Mouse (Mus musculus) ES-Bruce4 (cell line): Measurements from ENCODE around the gene Mgat4a.

Experiments
- CTCF ChIP-seq: IDR thresholded peaks from one replicate; pipeline ENCODE4 v1.8.1; 2011; ENCODE audit warnings: low read depth, low read length
- POLR2A ChIP-seq: IDR thresholded peaks from one replicate; pipeline ENCODE4 v1.8.1; 2011; ENCODE audit warnings: low read length; ENCODE audit not compliant: insufficient read depth

DNA sequence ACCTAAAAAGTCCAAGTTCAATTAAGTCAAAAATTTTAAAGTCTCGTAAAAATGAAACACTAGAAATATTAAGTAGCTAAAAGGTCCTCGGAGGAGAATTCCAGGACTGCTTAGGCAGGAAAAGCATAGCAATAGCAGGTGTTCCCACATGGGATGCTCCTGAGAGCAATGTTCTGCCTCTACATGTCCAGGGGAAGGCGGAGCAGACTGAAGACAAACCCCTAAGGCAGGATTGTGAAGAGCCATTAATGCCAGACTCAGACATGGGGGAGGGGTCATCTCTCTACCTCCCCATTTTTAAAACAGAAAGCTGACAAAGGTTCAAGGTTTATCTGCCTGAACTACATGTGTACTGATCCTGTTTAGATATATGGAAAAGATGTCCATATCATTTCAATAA, 45.7 kb downstream of the Mgat4a start:
- no peak for TF ChIP-seq CTCF
- no peak for TF ChIP-seq POLR2A
